Mouse (Mus musculus): ENCODE measurements around the gene Otub1. TPM values are rescaled to one million over a fixed set of nuclear protein-coding genes. Genes with fewer than 3 reads are reported as not detected.

The Otub1 gene
- polyA plus RNA-seq, 1 experiment from 2014 or later = 274 TPM

- DNase-seq (ENCODE audit: low spot score) = peak; percentile 58
- Histone ChIP-seq H3K4me1 (peaks cover 80% of the 10 kb centered on the region), H3K9me3 (replicated peaks) (no peaks in the 10 kb centered on the region), H3K27me3 (ENCODE audit: low read depth, poor library complexity, severe bottlenecking) (peaks cover 98% of the 10 kb centered on the region), H3K4me3 (peak overlapping the region; percentile 76), H3K36me3 (no peaks in the 10 kb centered on the region), H3K27ac (replicated peaks) (peak overlapping the region; percentile 86)
- WGBS = under 1% methylated on average over 89 of the region's 105 CpGs
These were observed 40.5 kb downstream of the Otub1 start for GRCm38 (mm10) chr19:7165509-7166199.

- peak; percentile 51 for DNase-seq (ENCODE audit: low spot score)
- peak overlapping the region; percentile 86 for H3K27ac ChIP-seq (replicated peaks)
- H3K4me3 ChIP-seq = peak overlapping the region; percentile 76
- WGBS = under 1% methylated on average over 34 of the region's 35 CpGs
- H3K9me3 ChIP-seq (replicated peaks) = no peaks in the 10 kb centered on the region
- H3K36me3 ChIP-seq = no peaks in the 10 kb centered on the region
- peaks cover 99% of the 10 kb centered on the region for H3K27me3 ChIP-seq (ENCODE audit: low read depth, poor library complexity, severe bottlenecking)
- H3K4me1 ChIP-seq = peaks cover 88% of the 10 kb centered on the region
These were observed 41.2 kb downstream of the Otub1 start for GRCm38 (mm10) chr19:7164820-7165323.

DNA sequence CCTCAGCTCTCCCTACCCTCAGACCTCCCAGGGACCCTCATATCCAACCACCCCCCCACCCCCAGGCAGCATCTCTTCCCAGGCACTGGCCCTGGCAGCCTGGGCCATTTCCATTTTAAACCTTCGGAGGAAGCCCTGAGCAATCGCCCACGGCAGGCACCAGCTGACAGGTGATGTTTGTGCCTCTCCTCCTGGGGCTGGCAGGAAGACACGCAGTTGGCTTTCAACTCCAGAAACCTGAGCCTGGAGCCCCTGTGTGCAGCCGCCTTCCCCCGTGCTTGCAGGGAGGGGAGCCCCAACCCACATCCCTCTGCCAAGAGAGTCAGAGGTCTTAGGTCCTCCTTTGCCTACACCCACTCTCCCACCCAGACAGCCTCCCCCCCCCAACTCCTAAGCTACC lies 41.9 kb downstream of the Otub1 start:
- Histone ChIP-seq H3K4me3 (peak overlapping the region; percentile 76), H3K27ac (replicated peaks) (peak overlapping the region; percentile 86; the same call in 1 of the 2 replicates), H3K27me3 (ENCODE audit: low read depth, poor library complexity, severe bottlenecking) (peaks cover 100% of the 10 kb centered on the region), H3K4me1 (peaks cover 94% of the 10 kb centered on the region), H3K9me3 (replicated peaks) (no peaks in the 10 kb centered on the region), H3K36me3 (no peaks in the 10 kb centered on the region)
- no peak for DNase-seq (ENCODE audit: low spot score)
- WGBS = 9% methylated on average over 6 of the region's 6 CpGs

DNA sequence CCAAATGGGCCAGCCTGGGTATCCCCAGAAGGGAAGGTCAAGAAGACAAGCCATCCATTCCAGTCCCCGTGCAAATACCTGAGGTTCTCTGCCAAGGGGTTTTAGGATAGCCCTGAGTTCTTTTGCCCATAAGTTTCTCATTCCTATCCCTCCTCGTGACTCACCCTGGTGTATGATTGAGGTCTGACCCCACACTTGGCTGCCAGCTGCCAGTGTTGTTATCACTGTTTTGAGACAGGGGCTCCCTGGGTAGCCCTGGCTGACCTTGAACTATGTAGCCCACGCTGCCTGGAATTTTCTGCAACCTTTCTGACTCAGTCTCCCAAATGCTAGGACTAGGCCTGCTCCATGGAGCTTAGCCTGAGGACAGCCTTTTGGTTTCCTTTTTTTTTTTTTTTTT lies 45.1 kb downstream of the Otub1 start:
- WGBS = 75% methylated on average over 3 of the region's 3 CpGs
- no peak for DNase-seq (ENCODE audit: low spot score)
- H3K36me3 ChIP-seq = no peaks in the 10 kb centered on the region
- H3K4me3 ChIP-seq = no peak overlapping the region
- peaks cover 94% of the 10 kb centered on the region for H3K4me1 ChIP-seq
- H3K9me3 ChIP-seq (replicated peaks) = no peaks in the 10 kb centered on the region
- peak overlapping the region; percentile 84 for H3K27ac ChIP-seq (replicated peaks)
- peaks cover 100% of the 10 kb centered on the region for H3K27me3 ChIP-seq (ENCODE audit: low read depth, poor library complexity, severe bottlenecking)

DNA sequence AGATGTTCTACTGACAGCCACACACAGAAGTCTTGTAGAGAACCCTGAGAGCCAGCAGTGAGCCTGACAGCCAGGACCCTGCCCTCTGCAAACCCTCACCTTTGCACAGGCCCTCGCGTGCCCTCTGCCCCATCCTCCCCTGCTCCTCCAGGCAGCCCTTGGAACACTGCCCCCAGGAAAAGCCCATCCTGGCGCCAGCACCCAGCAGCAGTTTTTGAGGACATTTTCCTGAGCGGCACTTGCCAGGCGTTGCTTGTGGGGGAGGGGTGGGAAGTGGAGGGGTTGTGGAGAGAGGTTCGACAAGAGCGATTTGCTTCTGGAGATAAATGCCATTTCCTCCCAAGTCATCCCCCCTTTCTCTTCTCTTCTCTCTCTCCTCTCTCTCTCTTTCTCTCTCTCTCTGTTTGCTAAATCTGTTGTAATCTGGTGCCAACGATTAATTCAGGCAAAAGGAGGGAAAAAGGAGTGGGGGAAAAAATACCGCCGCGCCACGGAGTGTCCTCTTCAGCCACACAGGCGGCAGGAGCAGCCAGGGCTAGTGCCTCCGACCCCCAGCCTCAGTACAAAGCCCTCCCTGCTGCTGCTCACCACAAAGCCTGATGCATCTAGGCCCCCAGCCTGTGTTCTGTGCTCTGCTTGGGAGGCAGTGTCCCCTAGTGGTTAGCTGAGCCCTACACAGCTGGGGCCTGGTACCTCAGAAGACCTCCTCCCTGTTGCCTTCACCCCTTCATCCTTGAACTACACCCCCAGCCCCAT lies 45.8 kb downstream of the Otub1 start:
- Histone ChIP-seq H3K4me1 (peaks cover 89% of the 10 kb centered on the region), H3K36me3 (no peaks in the 10 kb centered on the region), H3K27ac (replicated peaks) (peak overlapping the region; percentile 84), H3K4me3 (peak overlapping the region; percentile 39), H3K27me3 (ENCODE audit: low read depth, poor library complexity, severe bottlenecking) (peaks cover 96% of the 10 kb centered on the region), H3K9me3 (replicated peaks) (no peaks in the 10 kb centered on the region)
- WGBS = 5% methylated on average over 13 of the region's 14 CpGs
- DNase-seq (ENCODE audit: low spot score) = peak; percentile 80

DNA sequence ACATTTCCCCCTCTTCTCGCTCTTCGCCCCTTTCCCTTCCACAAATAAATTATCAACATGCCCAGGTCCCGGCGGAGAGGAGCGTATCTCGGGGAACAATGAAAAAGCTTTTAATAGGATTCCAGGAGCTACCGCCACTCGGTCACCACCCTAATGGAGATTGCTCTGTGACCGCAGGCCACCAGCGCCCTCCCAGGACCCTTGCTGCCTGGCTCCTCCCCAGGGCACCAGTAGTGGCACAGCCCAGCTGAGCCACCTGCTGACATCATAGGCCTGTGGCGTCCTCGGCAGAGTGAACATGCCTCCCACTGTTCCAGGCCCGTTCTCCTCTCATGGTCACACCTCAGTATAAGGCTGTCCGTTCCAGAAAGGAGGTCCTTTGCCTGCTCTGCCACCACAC lies 48.4 kb downstream of the Otub1 start:
- WGBS = 16% methylated on average over 14 of the region's 14 CpGs
- Histone ChIP-seq H3K4me1 (peaks cover 88% of the 10 kb centered on the region), H3K4me3 (peak overlapping the region; percentile 18), H3K36me3 (no peaks in the 10 kb centered on the region), H3K27ac (replicated peaks) (peak overlapping the region; percentile 77), H3K9me3 (replicated peaks) (no peaks in the 10 kb centered on the region; the same call in 1 of the 2 replicates), H3K27me3 (ENCODE audit: low read depth, poor library complexity, severe bottlenecking) (peaks cover 94% of the 10 kb centered on the region)
- DNase-seq (ENCODE audit: low spot score) = no peak

GRCm38 (mm10) chr19:7155196-7155595 lies 50.9 kb downstream of the Otub1 start:
- Histone ChIP-seq H3K9me3 (replicated peaks) (peaks cover 4% of the 10 kb centered on the region; the same call in 1 of the 2 replicates), H3K4me1 (peaks cover 90% of the 10 kb centered on the region), H3K36me3 (no peaks in the 10 kb centered on the region), H3K27ac (replicated peaks) (peak overlapping the region; percentile 72), H3K4me3 (0 out of 2 replicates have a peak overlapping the region, but pooled peaks have one; percentile 2), H3K27me3 (ENCODE audit: low read depth, poor library complexity, severe bottlenecking) (peaks cover 94% of the 10 kb centered on the region)
- DNase-seq (ENCODE audit: low spot score) = no peak
- 71% methylated on average over 6 of the region's 6 CpGs for WGBS

DNA sequence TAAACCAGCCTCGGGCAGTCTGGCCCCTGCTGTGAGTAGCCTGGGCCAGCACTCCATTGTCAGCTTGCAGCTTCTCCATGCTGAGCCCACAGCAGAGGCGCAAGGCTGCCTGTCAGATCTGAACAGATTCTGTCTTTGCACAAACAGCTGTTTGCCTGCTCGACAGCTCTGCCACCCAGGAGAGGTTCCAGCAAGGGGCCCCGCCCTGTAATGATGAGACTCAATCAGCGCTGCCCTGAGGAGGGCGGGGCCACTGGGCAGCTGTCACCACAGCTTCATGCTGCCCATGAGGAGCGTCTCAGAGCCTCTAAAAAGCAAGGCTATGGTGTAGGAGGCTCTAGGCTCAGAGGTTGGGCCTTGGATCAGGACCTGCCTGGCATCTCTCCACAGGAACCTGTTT lies 52.9 kb downstream of the Otub1 start:
- H3K4me1 ChIP-seq = peaks cover 93% of the 10 kb centered on the region
- DNase-seq (ENCODE audit: low spot score) = no peak
- H3K4me3 ChIP-seq = no peak overlapping the region
- peaks cover 4% of the 10 kb centered on the region; the same call in 1 of the 2 replicates for H3K9me3 ChIP-seq (replicated peaks)
- 35% methylated on average over 7 of the region's 7 CpGs for WGBS
- no peaks in the 10 kb centered on the region for H3K36me3 ChIP-seq
- H3K27me3 ChIP-seq (ENCODE audit: low read depth, poor library complexity, severe bottlenecking) = peaks cover 92% of the 10 kb centered on the region
- peak overlapping the region; percentile 66 for H3K27ac ChIP-seq (replicated peaks)

GRCm38 (mm10) chr19:7151927-7152653 lies 54.0 kb downstream of the Otub1 start:
- DNase-seq (ENCODE audit: low spot score) = no peak
- Histone ChIP-seq H3K4me3 (no peak overlapping the region), H3K4me1 (peaks cover 92% of the 10 kb centered on the region), H3K27ac (replicated peaks) (peak overlapping the region; percentile 66; the same call in 1 of the 2 replicates), H3K27me3 (ENCODE audit: low read depth, poor library complexity, severe bottlenecking) (peaks cover 92% of the 10 kb centered on the region), H3K9me3 (replicated peaks) (peaks cover 4% of the 10 kb centered on the region; the same call in 1 of the 2 replicates), H3K36me3 (no peaks in the 10 kb centered on the region)
- 89% methylated on average over 6 of the region's 6 CpGs for WGBS

DNA sequence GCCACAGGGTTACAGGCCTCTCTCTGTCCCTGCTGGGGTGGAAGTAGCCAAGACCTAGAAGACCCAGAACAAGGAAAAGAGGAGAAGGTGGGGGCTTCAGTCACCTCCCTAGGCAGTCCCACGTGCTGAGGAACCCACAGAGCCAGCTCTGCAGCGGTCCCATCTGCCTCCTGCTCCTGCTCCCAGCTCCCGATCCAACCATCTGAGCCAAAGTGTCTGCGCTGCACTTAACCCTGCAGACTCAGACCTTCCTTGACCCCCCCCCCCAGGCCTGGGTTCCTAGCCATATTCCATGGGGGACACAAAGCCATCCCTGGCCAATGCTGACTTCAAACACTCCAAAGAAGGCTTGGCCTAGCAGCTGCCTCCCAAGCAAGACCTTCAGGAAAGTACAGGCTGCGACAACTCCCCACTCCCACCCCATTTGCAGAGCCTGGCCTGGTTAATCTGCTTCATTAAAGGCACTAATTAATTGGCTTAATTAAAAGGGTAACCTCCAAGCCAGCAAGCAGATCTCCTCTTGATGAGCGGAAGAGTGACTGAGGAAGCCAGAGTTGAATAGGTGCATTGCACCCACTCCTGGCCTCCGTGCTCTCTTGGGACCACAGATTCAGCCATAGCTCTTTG lies 54.7 kb downstream of the Otub1 start:
- no peaks in the 10 kb centered on the region for H3K36me3 ChIP-seq
- no peak overlapping the region for H3K4me3 ChIP-seq
- peaks cover 4% of the 10 kb centered on the region; the same call in 1 of the 2 replicates for H3K9me3 ChIP-seq (replicated peaks)
- H3K4me1 ChIP-seq = peaks cover 91% of the 10 kb centered on the region
- H3K27me3 ChIP-seq (ENCODE audit: low read depth, poor library complexity, severe bottlenecking) = peaks cover 92% of the 10 kb centered on the region
- 81% methylated on average over 7 of the region's 7 CpGs for WGBS
- no peak for DNase-seq (ENCODE audit: low spot score)
- peak overlapping the region; percentile 66 for H3K27ac ChIP-seq (replicated peaks)

DNA sequence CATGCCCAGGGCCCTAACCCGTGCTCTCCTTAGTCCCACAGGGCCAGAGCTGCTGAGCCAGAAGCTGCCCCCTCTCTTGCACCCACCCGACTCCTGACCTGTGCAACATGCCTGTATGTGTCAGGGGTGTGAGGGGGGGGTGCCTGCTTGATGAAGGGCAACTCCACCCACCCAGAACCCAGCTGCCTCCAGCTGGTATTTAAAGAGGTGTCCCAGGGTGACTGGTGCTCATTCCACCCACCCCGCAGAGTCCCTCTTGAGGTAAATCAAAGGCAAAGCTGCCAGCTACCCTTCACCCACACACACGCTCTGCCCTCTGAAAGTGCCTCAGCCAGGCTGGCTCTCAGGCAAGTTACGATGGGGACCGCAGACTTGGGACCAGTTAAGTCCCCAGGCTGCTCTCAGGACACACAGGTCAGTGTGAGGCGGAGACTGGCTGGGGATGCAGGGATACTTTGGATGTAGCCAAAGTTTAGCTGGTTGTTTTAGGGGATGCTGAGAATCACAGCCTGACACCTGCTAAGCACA lies 56.9 kb downstream of the Otub1 start:
- Histone ChIP-seq H3K4me1 (peaks cover 81% of the 10 kb centered on the region), H3K4me3 (no peak overlapping the region), H3K36me3 (no peaks in the 10 kb centered on the region), H3K27ac (replicated peaks) (peak overlapping the region; percentile 66), H3K9me3 (replicated peaks) (peaks cover 4% of the 10 kb centered on the region; the same call in 1 of the 2 replicates), H3K27me3 (ENCODE audit: low read depth, poor library complexity, severe bottlenecking) (peaks cover 98% of the 10 kb centered on the region)
- DNase-seq (ENCODE audit: low spot score) = no peak
- 74% methylated on average over 7 of the region's 7 CpGs for WGBS
